Mouse (Mus musculus): ENCODE results near the gene Adarb1.
"Not testable (repeated sequence)": the region's sequence is repeated elsewhere in the genome, so short reads cannot be mapped to it uniquely, and the experiment has no call there.

The Adarb1 gene

GRCm38 (mm10) chr10:77315682-77316081 is 102.4 kb downstream of the Adarb1 start:
- DNase-seq (ENCODE audit: low read depth, low spot score): no peak

- no peak for DNase-seq (ENCODE audit: low read depth, low spot score)
Observed at GRCm38 (mm10) chr10:77314711-77315266, 103.3 kb downstream of the Adarb1 start.

- no peak for DNase-seq (ENCODE audit: low read depth, low spot score)
Observed at GRCm38 (mm10) chr10:77308978-77309377, 109.1 kb downstream of the Adarb1 start.

DNA sequence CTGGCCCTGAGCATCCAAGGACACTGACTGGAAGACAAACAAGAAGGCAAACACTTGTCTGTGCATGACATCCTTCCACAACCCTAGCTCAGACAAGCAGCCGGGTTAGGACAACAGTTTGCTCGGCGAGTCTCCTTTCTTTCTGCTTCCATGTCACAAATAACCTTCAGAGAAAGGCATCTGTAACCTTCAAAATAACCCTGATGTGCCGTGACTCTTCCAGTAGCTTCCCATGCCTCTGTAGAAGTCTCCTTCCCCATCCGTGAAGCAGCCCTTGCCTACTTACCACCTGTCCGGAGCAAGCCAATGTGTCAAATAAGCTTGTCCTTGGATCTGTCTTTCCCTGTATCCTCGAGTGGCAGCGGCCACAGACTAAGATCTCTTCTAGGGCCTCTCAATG is 112.3 kb downstream of the Adarb1 start:
- no peak for DNase-seq (ENCODE audit: low read depth, low spot score)

GRCm38 (mm10) chr10:77304840-77305533 is 113.1 kb downstream of the Adarb1 start:
- no peak for DNase-seq (ENCODE audit: low read depth, low spot score)

DNA sequence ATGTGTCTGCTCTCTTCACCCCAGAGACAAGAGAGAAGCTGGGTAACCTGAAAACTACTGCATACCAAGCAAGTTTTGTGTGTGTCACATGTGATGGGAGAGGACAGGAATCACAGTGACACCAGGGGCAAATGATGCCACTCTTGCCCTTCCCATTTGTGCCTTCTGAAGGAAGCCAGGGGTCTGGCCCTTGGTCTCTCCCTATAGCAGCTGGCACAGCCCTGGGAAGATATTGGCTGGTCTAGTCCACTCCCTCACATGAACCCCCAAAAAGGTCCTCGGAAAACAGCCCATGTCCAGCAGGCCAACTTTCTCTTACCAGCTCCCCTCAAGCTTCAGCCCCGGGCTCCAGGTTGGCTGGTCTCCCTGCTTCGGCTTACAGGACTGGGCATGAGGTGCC is 113.7 kb downstream of the Adarb1 start:
- DNase-seq (ENCODE audit: low read depth, low spot score): no peak

GRCm38 (mm10) chr10:77300934-77301297 is 117.2 kb downstream of the Adarb1 start:
- no peak for DNase-seq (ENCODE audit: low read depth, low spot score)

GRCm38 (mm10) chr10:77300237-77300933 is 117.7 kb downstream of the Adarb1 start:
- no peak for DNase-seq (ENCODE audit: low read depth, low spot score)

- DNase-seq (ENCODE audit: low read depth, low spot score): no peak
Observed at GRCm38 (mm10) chr10:77299194-77299593, 118.9 kb downstream of the Adarb1 start.

DNA sequence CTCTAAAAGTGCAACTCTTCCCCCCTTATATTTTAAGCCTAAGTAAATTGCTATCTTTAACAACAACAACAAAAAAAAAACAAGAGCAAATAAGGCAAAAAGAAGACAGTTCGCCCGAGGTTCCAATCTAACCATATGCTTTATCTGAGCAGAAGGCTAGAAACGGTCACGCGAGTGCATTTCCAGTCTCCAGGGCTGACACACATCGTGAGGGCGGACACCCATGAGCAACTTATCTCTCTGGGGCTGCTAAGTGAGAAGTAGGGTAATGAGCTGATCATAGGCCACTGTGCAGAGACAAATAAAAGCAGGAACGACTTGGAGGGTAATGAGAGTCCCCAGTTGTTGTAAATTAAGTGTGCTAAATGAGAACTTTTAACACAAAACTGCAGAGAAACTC is 119.4 kb downstream of the Adarb1 start:
- no peak for DNase-seq (ENCODE audit: low read depth, low spot score)

DNA sequence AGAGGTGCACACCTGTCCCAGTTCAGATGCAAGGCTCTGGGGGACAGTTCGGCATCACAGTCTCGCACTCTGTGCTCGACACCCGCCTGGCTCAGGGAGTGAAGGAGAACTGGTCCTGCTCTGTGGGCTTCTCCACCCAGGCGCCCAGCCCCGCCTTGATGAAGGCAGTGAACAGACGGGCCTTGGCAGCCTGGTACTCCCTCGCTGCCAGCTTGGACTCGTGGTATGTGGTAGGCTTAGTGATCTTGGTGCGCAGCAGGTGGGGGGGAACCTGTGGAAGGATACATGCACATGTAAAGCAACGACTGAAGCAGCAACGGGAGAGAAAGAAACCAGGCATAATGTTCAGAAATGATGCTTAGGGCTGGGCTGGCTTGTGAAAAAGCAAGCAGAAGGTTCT is 123.4 kb downstream of the Adarb1 start:
- no peak for DNase-seq (ENCODE audit: low read depth, low spot score)

DNA sequence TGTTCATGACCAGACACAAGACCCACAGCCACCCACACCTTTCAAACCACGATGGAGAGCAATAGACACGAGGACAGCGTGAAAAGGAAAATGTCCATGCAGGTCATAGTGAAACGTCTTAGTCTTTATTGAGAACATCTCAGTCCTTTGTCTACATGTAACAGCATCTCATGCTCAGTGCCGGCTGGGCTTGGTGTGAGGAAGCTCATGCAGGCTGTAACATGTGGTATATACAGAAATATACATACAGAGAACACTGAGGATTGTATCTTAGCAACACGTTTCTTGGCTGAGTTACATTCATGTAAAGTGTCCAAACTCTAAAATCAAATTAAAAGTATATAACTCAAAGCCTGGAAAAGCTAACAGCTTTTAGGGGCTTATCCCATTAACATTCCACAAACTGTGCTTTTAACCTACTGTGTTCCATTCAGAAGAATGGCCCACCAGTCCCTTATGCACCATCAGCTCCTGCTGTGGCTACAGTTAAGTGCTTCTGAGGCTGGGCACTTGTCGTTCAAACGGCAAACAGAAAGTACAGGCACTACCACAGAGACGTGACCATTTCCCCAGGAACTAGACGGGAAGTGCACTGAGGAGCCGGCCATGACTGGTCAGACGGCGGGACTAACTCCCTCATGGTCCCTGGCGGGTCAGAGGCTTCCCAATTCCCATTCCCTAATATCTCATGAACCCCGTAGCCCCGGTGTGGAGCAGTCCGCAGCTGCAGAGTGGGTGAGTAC is 127.3 kb downstream of the Adarb1 start:
- DNase-seq (ENCODE audit: low read depth, low spot score): no peak

DNA sequence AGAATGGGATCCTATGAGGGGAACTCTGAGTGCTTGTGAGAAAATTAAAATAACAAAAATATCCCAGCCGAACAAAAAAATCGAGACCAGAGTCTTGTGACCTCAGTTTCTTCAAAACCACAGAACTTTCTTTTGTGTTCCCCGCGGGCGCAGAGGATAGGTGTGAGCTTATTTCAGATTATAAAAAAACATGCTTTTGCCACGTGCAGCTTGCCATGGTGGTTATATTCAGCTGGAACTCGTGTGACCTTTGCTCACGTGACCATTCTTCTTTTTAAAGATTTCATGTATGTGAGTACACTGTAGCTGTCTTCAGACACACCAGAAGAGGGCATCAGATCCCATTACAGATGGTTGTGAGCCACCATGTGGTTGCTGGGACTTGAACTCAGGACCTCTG is 128.5 kb downstream of the Adarb1 start:
- DNase-seq (ENCODE audit: low read depth, low spot score): no peak

DNA sequence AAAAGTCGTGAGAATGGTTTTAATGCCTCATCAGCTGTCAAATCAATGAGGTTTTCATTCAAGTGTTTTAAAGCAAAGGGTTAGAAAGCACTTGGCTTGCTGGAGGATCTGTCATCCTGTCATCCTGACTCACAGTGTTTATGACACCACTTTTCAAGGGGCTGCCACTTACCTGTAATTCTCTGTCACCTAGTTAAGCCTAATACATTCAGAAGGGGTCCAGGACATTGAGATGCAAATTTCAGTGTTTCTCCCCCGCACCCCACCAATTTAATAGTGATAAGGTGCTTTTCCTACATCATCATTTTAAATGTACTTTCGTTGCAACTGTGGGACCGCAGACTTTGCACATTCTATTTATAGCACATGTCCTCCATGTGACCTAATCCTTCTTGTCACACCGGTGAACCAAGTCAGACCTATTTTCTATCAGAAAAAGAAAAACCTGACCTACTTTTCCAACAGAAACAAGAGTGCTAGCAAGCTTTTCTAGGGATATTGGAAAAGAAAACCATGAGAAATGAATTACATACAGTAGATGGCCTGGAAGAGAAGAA is 129.4 kb downstream of the Adarb1 start:
- no peak for DNase-seq (ENCODE audit: low read depth, low spot score)

GRCm38 (mm10) chr10:77287626-77288025 is 130.4 kb downstream of the Adarb1 start:
- DNase-seq (ENCODE audit: low read depth, low spot score): no peak

GRCm38 (mm10) chr10:77284832-77285231 is 133.2 kb downstream of the Adarb1 start:
- DNase-seq (ENCODE audit: low read depth, low spot score): no peak

- peak; percentile 85 for DNase-seq (ENCODE audit: low read depth, low spot score)
Observed at GRCm38 (mm10) chr10:77282822-77283221, 135.2 kb downstream of the Adarb1 start.

GRCm38 (mm10) chr10:77282085-77282484 is 136.0 kb downstream of the Adarb1 start:
- DNase-seq (ENCODE audit: low read depth, low spot score): not testable (repeated sequence)

DNA sequence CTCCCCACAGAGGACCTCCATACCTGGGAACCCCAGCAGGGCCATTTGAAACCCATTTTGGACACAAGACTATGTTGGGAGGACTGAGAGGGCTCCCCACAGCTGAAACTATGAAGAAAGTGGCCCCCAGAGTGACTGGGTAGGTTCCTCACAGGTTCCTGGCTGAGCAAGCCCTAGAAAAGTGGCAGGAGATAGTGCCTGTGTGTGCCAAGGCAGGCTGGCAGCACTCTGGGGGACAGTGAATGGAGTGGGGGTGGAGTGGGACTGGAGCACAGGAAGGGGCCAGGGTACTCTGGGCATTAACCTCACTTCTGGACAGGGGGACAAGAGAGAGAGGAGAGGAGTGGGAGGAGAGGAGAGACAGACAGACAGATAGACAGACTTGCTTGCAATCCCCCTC is 144.3 kb downstream of the Adarb1 start:
- DNase-seq (ENCODE audit: low read depth, low spot score): no peak

DNA sequence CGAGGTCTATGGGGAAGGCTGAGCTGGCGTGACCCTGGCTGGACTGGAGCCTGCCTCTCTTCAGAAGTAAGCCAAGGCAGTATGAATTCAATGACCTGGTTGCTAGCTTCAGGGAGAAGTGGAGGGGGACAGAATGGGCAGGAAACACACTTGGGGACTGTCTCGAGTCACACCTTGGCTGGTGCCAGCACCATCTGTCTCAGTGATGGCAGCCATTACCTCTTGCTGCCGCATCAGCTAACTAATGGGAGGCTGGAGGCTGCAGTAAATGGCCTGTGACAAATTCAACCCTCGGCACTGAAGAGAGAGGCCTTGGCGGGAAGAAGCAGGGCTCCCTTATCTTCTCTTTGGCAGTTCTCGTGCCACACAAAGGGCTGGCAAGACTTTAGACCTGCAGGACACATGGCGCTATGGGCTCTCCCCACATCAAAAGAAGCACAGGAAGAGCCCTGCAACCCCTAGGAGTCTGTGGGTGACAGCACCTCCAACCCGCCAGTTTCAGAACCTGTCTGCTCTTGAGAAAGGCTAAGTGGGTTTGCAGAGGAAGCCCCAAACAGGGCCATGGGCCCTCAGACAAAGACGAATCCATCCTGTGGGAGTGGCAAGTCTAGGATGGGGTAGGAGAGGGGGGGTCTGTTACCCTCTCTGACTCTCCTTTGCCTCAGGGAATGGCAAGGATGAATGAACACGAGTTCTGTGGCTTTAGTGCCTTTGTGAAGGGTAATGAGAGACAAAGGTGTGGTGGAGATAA is 144.9 kb downstream of the Adarb1 start:
- no peak for DNase-seq (ENCODE audit: low read depth, low spot score)

GRCm38 (mm10) chr10:77269129-77269528 is 148.9 kb downstream of the Adarb1 start:
- DNase-seq (ENCODE audit: low read depth, low spot score): no peak
